Mouse (Mus musculus) right cerebral cortex, postnatal 14 days (tissue): ENCODE measurements around the gene Pde12.
A peak's percentile ranks its signal among the peaks of the same experiment; 100 is the strongest.
"Not testable (repeated sequence)": the region's sequence is repeated elsewhere in the genome, so short reads cannot be mapped to it uniquely, and the experiment has no call there.

Experiments used
- DNase-seq: peaks from one replicate; pipeline ENCODE4 v3.0.0; 2022

Pde12 gene

GRCm38 (mm10) chr14:26669292-26670073, at the start of gene Pde12:
Gene Pde12, minus strand, starts transcription at chr14:26669883.
- peak; percentile 80 for DNase-seq

GRCm38 (mm10) chr14:26705246-26705645, 35.6 kb upstream of the Pde12 start:
- not testable (repeated sequence) for DNase-seq

DNA sequence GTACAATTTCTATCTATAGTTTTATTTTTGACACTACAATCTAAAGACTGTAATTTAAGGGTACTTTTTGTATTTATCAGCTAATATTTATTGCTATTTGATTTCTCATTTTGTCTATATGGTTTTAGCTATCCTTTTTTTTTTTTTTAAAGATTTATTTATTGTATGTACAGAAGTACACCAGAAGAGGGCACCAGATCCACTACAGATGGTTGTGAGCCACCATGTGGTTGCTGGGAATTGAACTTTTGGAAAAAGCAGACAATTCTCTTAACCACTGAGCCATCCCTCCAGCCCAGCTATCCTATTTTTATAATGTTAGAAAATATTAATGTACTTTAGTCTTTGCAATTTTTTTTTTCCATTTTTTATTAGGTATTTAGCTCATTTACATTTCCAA, 28.2 kb upstream of the Pde12 start:
- DNase-seq, result no peak

GRCm38 (mm10) chr14:26692974-26693373, 23.3 kb upstream of the Pde12 start, which contains the start of gene Dnah12:
Gene Dnah12, plus strand, starts transcription at chr14:26693274.
- DNase-seq, result no peak

- DNase-seq, result no peak
These were observed 21.7 kb upstream of the Pde12 start for GRCm38 (mm10) chr14:26691363-26691762.

- no peak for DNase-seq
These were observed 21.0 kb upstream of the Pde12 start for GRCm38 (mm10) chr14:26690727-26691126.

DNA sequence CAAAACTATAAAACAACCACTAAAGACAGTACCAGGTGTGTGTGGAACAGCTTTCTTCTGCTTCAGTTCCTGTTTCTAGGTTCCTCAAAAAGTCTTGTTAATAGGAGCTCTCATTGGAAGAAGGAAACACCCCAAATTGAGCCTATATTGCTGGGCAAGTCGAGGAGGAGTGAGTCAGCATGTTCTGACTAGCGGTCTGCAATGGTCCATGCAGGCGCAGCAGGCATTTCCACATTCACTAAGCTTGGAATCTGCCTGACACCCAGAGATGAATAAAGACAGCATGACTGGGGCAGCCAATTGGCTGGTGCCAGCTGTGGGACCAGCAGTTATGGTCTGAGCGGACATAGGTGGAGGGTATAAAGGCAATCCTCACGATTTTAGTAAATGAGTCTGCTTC, 6.1 kb upstream of the Pde12 start:
- no peak for DNase-seq

DNA sequence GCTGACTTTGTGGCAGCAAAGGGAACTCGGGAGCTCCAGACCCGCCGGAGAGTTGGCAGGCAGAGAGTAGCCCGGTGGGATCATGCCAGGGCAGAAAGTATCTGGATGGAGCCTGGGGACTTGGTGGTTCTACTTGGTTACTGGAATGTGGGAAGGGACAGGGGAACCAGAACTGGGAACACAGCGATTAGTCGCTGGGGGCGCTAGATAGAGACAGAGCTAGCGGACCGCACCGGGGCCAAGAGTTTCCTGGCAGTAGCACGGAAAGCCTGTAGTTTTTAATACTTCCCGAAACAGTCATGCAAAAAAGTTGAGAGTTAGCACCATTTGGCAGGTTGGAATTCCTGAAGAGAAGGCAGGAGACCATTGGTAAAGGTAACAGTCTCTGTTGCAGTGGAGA, 5.7 kb upstream of the Pde12 start:
- DNase-seq, result peak; percentile 13

GRCm38 (mm10) chr14:26674476-26675169, 4.9 kb upstream of the Pde12 start:
- DNase-seq, result not testable (repeated sequence)

DNA sequence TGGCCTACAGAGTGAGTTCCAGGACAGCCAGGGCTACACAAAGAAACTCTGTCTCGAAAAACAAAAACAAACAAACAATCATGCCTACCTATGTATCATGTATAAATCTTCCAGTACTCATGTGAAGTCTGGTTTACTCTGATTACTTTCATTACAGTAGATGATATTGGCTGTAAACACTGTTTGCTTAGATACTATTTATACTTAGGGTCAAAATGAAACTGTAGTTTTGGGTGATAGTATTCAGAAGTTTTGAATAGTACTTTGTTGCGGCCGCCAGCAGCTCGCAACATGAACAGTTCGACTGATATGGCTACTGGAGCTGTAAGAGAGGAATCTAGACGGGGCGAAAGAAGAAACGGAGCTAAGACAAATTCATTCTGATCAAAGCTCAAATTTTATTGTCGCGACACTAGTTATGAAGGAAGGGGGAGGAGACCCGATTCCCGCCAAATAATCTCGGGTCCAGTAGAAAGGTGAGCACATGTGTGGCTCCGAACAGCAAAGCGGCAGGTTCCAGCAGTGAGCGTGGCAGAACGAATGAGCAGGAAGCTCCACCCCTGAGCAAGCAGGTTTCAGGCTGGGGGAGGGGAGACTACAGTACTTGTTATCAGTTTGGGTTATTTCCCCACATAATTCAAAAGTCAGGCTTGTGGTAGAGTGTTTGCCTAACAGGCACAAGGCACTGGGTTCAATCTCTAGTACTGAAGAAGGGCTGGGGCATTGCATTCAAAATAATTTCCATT, 2.4 kb upstream of the Pde12 start:
- DNase-seq, result not testable (repeated sequence)

GRCm38 (mm10) chr14:26670964-26671363, 1.3 kb upstream of the Pde12 start:
- no peak for DNase-seq

- DNase-seq, result peak; percentile 40
These were observed 1.1 kb downstream of the Pde12 start for GRCm38 (mm10) chr14:26668371-26669291.

DNA sequence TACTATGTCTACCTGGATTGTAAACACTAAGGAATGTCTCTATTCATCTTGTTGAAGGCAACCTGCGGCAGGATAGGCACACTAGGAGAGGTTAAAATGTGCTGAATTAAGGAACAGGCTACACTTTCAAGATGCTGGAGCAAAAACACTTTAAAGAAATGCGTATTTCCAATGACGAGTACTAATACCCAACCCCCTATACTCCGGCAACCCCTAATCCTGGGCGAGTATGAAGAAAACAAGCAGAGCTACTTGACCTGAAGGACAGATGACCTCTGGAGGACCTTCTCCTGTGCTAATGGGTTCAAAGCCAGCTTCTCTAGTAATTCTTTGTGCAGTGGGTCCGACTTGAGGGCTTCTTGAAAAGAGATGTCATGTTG, 1.7 kb downstream of the Pde12 start:
- DNase-seq, result no peak

DNA sequence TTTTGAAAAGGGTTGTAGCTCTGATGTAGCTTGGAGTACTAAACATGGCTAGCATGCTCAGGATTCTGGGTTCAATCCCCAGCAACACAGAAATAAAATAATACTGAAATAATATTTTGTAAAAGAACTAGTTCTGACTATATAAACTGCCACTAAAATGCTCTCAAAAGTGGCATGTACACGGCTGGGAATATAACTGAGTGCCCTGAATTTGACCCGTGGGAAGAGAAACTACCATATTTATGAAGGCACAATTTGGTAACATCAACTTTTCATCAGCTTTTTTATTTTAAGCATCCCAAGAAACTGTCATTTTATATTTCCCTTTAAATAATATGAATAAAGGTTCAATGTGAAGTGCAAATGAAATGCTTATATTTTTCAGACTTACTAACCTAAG, 5.8 kb downstream of the Pde12 start:
- no peak for DNase-seq

DNA sequence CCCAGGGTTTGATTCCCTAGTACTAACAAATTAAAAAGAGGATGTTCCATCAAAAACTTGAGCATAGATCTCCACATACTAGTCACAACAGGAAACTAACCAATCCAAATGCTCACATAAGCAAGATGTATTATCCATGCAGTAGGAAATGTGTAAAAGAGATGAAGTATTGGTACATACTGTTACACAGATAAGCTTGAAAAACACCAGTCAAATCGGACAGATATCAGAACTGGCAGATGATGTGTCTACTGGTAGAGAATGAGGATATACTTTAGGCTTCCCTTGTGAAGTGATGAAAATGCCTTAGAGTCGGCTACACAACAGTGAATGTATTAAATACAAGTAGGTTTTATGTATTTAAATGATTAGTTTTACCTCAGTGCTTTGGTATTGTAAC, 7.2 kb downstream of the Pde12 start:
- no peak for DNase-seq

DNA sequence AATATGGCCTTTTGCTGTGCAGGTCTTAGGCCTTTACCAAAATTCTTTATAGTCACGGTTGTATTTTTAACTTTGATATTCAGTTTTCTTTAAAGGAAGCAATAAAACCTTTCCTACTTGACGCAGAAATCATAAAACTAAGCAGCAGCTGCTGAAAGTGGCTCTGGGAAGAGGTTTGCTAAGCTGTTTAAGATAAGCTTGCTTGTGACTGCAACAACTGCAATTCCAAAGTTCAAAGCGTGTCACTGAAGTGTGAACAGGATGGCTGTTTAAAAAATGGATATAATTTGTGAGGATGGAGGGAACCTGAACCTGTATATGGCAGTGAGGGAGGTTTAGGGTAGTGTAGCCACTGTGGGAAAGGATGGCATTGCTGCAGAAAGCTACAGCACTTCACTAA, 7.7 kb downstream of the Pde12 start:
- no peak for DNase-seq

DNA sequence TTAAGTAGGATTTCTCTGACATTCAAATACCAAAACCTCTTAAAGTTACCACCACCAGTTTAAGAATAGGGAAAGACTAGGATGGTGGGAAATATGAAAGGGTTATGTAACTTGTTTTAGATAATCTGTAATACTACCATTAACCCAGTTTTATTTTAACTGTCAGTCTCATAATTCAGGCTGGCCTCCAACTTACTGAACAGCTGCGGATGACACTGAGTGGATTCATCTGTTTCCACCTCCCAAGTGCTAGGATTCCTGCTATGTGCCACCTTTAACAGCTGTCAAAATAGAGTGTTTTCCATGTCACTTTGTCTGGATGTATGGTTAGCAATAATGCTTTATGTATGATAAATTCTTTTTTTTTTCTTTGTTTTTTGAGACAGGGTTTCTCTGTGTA, 9.4 kb downstream of the Pde12 start:
- no peak for DNase-seq

DNA sequence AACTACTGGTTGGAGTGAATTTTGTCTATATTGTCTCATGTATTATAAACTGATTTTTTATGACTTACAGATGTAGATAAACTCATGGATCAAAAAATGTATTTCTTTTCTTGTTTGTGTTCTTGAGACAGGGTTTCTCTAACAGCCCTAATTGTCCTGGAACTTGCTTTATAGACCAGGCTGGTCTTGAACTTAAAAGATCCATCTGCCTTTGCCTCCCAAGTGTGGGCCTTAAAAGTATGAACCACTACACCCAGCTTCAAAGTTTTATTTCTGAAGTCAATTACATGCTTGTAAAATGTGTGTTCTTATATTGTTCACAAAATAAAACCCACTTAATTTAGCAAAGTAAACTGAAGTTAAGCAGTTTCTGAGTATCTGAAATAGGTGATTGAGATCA, 11.5 kb downstream of the Pde12 start:
- no peak for DNase-seq

DNA sequence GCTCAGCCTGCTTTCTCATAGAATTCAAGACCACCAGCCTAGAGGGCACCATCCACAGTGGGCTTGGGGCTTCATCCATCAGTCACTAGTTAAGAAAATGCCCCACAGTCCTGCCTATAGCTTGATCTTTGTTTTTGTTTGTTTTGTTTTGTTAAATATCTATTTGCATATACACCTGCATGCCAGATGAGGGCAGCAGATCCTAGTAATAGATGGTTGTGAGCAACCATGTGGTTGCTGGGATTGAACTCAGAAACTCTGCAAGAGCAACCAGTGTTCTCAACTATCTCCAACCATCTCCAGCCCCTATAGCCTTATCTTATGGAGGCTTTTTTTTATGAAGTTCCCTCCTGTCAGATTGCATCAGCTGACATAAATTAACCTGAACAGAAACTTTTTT, 17.8 kb downstream of the Pde12 start:
- DNase-seq, result no peak

- no peak for DNase-seq
These were observed 21.9 kb downstream of the Pde12 start for GRCm38 (mm10) chr14:26647811-26648210.

- peak; percentile 10 for DNase-seq
These were observed 23.6 kb downstream of the Pde12 start for GRCm38 (mm10) chr14:26645989-26646650.

DNA sequence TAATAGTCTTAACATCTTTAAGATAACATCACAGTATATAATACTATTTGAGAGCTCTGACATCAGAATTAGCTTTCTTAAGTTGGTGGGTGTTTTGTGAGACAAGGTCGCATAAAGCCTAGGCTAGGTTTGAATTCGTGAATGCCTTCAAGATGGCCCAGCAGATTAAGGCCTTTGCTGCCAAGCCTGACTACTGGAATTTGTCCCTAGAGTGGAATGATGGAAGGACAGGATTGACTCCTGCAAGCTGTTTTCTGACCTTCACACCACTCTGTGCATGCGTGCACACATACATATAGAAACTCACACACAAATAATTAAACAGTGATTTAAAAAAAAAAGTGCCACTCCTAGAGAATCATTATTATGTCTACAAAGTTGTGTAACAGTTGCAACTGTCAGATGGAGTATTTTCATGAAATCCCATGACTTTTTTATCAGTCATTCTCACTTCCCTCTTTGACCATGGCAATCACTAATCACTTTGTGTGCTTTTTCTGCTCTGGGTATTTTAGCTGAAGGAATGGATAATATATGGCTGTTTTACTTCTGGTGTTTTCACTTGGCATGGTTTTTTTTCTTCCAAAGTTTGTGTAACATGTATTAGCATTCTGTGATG, 26.6 kb downstream of the Pde12 start:
- no peak for DNase-seq
